Mouse (Mus musculus): Measurements from ENCODE around the gene Hsdl1. TPM values are rescaled to one million over a fixed set of nuclear protein-coding genes. Genes with fewer than 3 reads are reported as not detected.

Hsdl1 gene
- polyA plus RNA-seq, 1 experiment from 2014 or later, result 26.0 TPM

DNA sequence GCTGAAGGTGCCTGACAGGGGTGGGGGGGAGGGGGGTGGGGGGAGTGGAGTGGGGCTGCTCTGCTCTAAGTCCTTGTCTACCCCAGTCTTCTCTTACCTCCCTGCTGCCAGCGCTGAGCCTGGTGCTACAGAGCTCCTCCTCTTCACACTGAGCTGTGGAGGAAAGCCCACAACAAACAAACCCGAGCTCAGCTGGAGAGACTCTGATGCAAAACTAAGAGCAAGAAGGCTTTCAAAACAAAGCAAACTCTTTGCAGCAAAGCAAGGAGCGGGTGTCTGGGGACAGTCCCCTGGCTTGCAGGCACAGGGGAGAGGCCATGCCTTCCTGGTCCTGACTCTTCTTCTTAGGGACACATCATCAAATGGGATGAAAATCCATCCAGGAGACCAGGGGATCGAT lies 5.1 kb downstream of the Hsdl1 start:
- WGBS, result 38% methylated on average over 4 of the region's 4 CpGs
- no peak for DNase-seq (ENCODE audit: low spot score)
- no peak overlapping the region for H3K4me3 ChIP-seq (ENCODE audit: low read depth, low read length)

DNA sequence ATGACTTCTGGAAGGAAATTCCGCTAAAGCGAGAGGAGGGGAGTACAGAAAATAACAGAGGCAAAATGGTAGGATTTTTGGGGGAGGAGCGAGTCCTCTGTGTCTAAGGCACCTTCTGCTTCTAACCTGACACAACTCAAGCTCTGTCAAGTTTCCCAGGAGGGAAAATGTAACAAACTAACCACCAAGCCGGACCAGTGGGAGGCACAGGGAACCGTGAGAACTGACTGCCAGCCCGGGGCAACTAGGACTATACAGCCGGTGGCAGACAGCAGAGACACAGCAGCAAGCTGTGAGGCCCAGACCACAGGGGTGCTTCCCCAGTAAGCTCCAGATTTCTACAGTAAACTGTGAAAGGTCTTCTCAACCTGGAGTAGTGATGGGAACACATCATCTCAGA lies 6.0 kb downstream of the Hsdl1 start:
- H3K9me3 ChIP-seq (ENCODE audit: low read length), result no peaks in the 10 kb centered on the region
- peaks cover 18% of the 10 kb centered on the region for H3K36me3 ChIP-seq (ENCODE audit: insufficient read depth, low read length)
- H3K4me2 ChIP-seq (replicated peaks; ENCODE audit: low read depth, low read length), result no peak overlapping the region
- DNase-seq (ENCODE audit: low spot score) (no peak), ATAC-seq (no peak)
- no peak overlapping the region for H3K27ac ChIP-seq (ENCODE audit: low read length)
- TF ChIP-seq CTCF (IDR thresholded peaks at IDR 0.05) (no peak), EP300 (IDR thresholded peaks at IDR 0.05) (no peak)
- H3K4me1 ChIP-seq (ENCODE audit: insufficient read depth, low read depth, low read length), result no peaks in the 10 kb centered on the region; the same call in 1 of the 2 replicates
- 65% methylated on average over 7 of the region's 7 CpGs for WGBS
- H3K9ac ChIP-seq (replicated peaks; ENCODE audit: low read depth), result no peak overlapping the region
- no peaks in the 10 kb centered on the region for H3K27me3 ChIP-seq (replicated peaks; ENCODE audit: insufficient read depth, low read length)
- no peak overlapping the region for H3K4me3 ChIP-seq (ENCODE audit: low read depth, low read length)

More for the DNA sequence above, 5.1 kb downstream of the Hsdl1 start:
- TF ChIP-seq CTCF (IDR thresholded peaks at IDR 0.05) (no peak), EP300 (IDR thresholded peaks at IDR 0.05) (no peak)
- no peaks in the 10 kb centered on the region for H3K9me3 ChIP-seq (ENCODE audit: low read length)
- no peak overlapping the region for H3K27ac ChIP-seq (ENCODE audit: low read length)
- H3K9ac ChIP-seq (replicated peaks; ENCODE audit: low read depth), result no peak overlapping the region
- no peak overlapping the region for H3K4me2 ChIP-seq (replicated peaks; ENCODE audit: low read depth, low read length)
- peaks cover 15% of the 10 kb centered on the region for H3K36me3 ChIP-seq (ENCODE audit: insufficient read depth, low read length)
- no peaks in the 10 kb centered on the region; the same call in 1 of the 2 replicates for H3K4me1 ChIP-seq (ENCODE audit: insufficient read depth, low read depth, low read length)
- no peak for ATAC-seq
- no peaks in the 10 kb centered on the region for H3K27me3 ChIP-seq (replicated peaks; ENCODE audit: insufficient read depth, low read length)

DNA sequence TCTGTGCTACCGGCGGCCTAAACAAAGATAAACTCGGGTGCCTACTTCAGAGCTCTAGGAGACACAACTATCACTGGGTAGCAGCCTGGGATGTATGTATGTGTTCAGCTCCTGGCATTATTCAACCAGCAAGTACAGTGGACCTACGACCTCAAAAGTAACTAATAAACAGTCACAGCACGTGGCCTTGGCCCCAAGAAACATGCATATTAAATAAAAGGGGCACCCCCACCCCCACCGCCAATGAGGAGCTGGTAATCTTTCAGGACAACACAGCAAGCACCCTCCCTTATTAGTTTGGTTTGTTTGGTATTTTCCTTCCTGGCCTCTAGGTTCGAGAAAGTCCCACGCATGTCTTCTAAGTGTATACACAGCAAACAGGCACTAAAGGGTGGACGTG lies 6.7 kb downstream of the Hsdl1 start:
- Histone ChIP-seq H3K4me2 (replicated peaks; ENCODE audit: low read depth, low read length) (no peak overlapping the region), H3K9ac (replicated peaks; ENCODE audit: low read depth) (no peak overlapping the region), H3K4me3 (ENCODE audit: low read depth, low read length) (no peak overlapping the region), H3K4me1 (ENCODE audit: insufficient read depth, low read depth, low read length) (no peaks in the 10 kb centered on the region), H3K9me3 (ENCODE audit: low read length) (no peaks in the 10 kb centered on the region), H3K27ac (ENCODE audit: low read length) (no peak overlapping the region), H3K36me3 (ENCODE audit: insufficient read depth, low read length) (peaks cover 25% of the 10 kb centered on the region), H3K27me3 (replicated peaks; ENCODE audit: insufficient read depth, low read length) (no peaks in the 10 kb centered on the region)
- 78% methylated on average over 9 of the region's 9 CpGs for WGBS
- ATAC-seq (no peak), DNase-seq (ENCODE audit: low spot score) (no peak)
- TF ChIP-seq EP300 (IDR thresholded peaks at IDR 0.05), result no peak

- 74% methylated on average over 11 of the region's 11 CpGs for WGBS
- Histone ChIP-seq H3K4me3 (ENCODE audit: low read depth, low read length) (no peak overlapping the region), H3K36me3 (ENCODE audit: insufficient read depth, low read length) (peaks cover 35% of the 10 kb centered on the region), H3K9me3 (ENCODE audit: low read length) (no peaks in the 10 kb centered on the region), H3K9ac (replicated peaks; ENCODE audit: low read depth) (no peak overlapping the region), H3K27me3 (replicated peaks; ENCODE audit: insufficient read depth, low read length) (no peaks in the 10 kb centered on the region), H3K27ac (ENCODE audit: low read length) (no peak overlapping the region), H3K4me1 (ENCODE audit: insufficient read depth, low read depth, low read length) (no peaks in the 10 kb centered on the region), H3K4me2 (replicated peaks; ENCODE audit: low read depth, low read length) (no peak overlapping the region)
- ATAC-seq, result no peak
- no peak for DNase-seq (ENCODE audit: low spot score)
- TF ChIP-seq CTCF (IDR thresholded peaks at IDR 0.05), result no peak
- no peak for TF ChIP-seq EP300 (IDR thresholded peaks at IDR 0.05)
Measured at GRCm38 (mm10) chr8:119566367-119566766, 8.6 kb downstream of the Hsdl1 start.

DNA sequence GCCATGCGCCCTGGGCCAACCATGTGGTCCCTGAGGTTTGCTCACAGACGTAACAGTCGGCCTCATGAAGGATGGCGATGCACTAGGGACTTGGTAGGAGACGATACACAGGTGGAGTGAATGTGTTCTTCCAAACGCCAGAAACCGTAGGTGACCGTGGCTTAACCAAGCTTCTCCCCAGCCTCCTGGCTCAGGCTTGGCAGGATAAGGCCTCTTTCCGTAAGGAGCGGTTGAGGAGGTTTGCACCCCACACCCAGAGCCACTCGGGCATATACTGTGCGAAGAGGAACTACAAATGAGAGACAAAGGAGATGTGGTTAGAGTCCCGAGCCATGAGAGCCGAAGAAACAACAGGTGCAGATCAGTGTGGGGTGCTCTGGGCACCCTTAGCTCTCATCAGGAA lies 11.1 kb downstream of the Hsdl1 start:
- H3K27me3 ChIP-seq (replicated peaks; ENCODE audit: insufficient read depth, low read length), result no peaks in the 10 kb centered on the region
- no peaks in the 10 kb centered on the region for H3K9me3 ChIP-seq (ENCODE audit: low read length)
- H3K4me1 ChIP-seq (ENCODE audit: insufficient read depth, low read depth, low read length), result no peaks in the 10 kb centered on the region
- H3K36me3 ChIP-seq (ENCODE audit: insufficient read depth, low read length), result peaks cover 35% of the 10 kb centered on the region
- no peak for DNase-seq (ENCODE audit: low spot score)
- TF ChIP-seq CTCF (IDR thresholded peaks at IDR 0.05), result no peak
- TF ChIP-seq EP300 (IDR thresholded peaks at IDR 0.05), result no peak
- H3K4me2 ChIP-seq (replicated peaks; ENCODE audit: low read depth, low read length), result no peak overlapping the region
- no peak for ATAC-seq
- WGBS, result 94% methylated on average over 14 of the region's 14 CpGs
- H3K27ac ChIP-seq (ENCODE audit: low read length), result no peak overlapping the region
- no peak overlapping the region for H3K9ac ChIP-seq (replicated peaks; ENCODE audit: low read depth)
- H3K4me3 ChIP-seq (ENCODE audit: low read depth, low read length), result no peak overlapping the region

GRCm38 (mm10) chr8:119559402-119559720 lies 15.6 kb downstream of the Hsdl1 start:
- DNase-seq (ENCODE audit: low spot score), result no peak
- Histone ChIP-seq H3K9ac (replicated peaks; ENCODE audit: low read depth) (peak overlapping the region; percentile 48), H3K36me3 (ENCODE audit: insufficient read depth, low read length) (peaks cover 19% of the 10 kb centered on the region; the same call in 1 of the 2 replicates), H3K27me3 (replicated peaks; ENCODE audit: insufficient read depth, low read length) (no peaks in the 10 kb centered on the region), H3K4me2 (replicated peaks; ENCODE audit: low read depth, low read length) (no peak overlapping the region; the same call in 1 of the 2 replicates), H3K9me3 (ENCODE audit: low read length) (no peaks in the 10 kb centered on the region), H3K4me1 (ENCODE audit: insufficient read depth, low read depth, low read length) (peaks cover 7% of the 10 kb centered on the region; the same call in 1 of the 2 replicates), H3K4me3 (ENCODE audit: low read depth, low read length) (no peak overlapping the region), H3K27ac (ENCODE audit: low read length) (peak overlapping the region; percentile 39; the same call in 1 of the 2 replicates)
- TF ChIP-seq EP300 (IDR thresholded peaks at IDR 0.05) (no peak), CTCF (IDR thresholded peaks at IDR 0.05) (no peak)
- ATAC-seq, result no peak
- 81% methylated on average over 6 of the region's 6 CpGs for WGBS
